ENCODE assay signal across 14 mouse cellular contexts in genomic region chr13:97225130-97225529, GRCm38 (mm10). TPM values are rescaled to one million over a fixed set of nuclear protein-coding genes. Genes with fewer than 3 reads are reported as not detected.
DNase-seq lines count a peak whose midpoint lies in the region; ATAC-seq and TF ChIP-seq lines count a peak whose summit lies in the region.
"Had no signal": no experiment of that assay in that cellular context is flagged by ENCODE, and none has a peak within 500 bp of the region (broad histone marks: within the 10 kb centered on the region; RNA-seq: fewer than 3 reads in every experiment).

No protein-coding gene starts in this region.

- no peak overlapping the region for H3K4me3 ChIP-seq in heart, embryonic 14.5 days (ENCODE audit: control insufficient read depth in 1 of 2, insufficient read depth in 1 of 2, low read depth in 1 of 2, low read length in 2 of 2)
- no peak overlapping the region for H3K4me3 ChIP-seq in liver, adult 2 months (ENCODE audit: insufficient read depth, low read depth, low read length)
- no peak overlapping the region for H3K4me3 ChIP-seq in liver, embryonic 11.5 days (ENCODE audit: low read depth, low read length)
- no peak overlapping the region for H3K4me3 ChIP-seq in liver, embryonic 15.5 days (replicated peaks)
- H3K4me3 ChIP-seq: gastrocnemius, adult 2 months; midbrain, embryonic 12.5 days had no signal

- H3K27me3 ChIP-seq in heart, embryonic 14.5 days (ENCODE audit: control insufficient read depth, insufficient read depth, low read length), result no peaks in the 10 kb centered on the region
- H3K27me3 ChIP-seq in liver, adult 2 months (ENCODE audit: control insufficient read depth, insufficient read depth, low read length), result no peaks in the 10 kb centered on the region
- H3K27me3 ChIP-seq in liver, embryonic 11.5 days (replicated peaks; ENCODE audit: control insufficient read depth, insufficient read depth, low read length), result no peaks in the 10 kb centered on the region
- no peaks in the 10 kb centered on the region for H3K27me3 ChIP-seq in liver, embryonic 15.5 days
- H3K27me3 ChIP-seq: midbrain, embryonic 12.5 days had no signal

- no peaks in the 10 kb centered on the region for H3K79me2 ChIP-seq in liver, adult 2 months (ENCODE audit: control insufficient read depth, insufficient read depth, low read length)

- TF ChIP-seq POLR2A in liver, adult 2 months (IDR thresholded peaks at IDR 0.05; ENCODE audit: extremely low read depth, insufficient read depth, low read length), result no peak

- H3K9me3 ChIP-seq in heart, embryonic 14.5 days (ENCODE audit: control insufficient read depth, low read length), result peaks cover 5% of the 10 kb centered on the region; the same call in 1 of the 2 replicates
- H3K9me3 ChIP-seq in liver, embryonic 11.5 days (ENCODE audit: control insufficient read depth, low read length), result no peaks in the 10 kb centered on the region
- H3K9me3 ChIP-seq in liver, embryonic 15.5 days (replicated peaks), result no peaks in the 10 kb centered on the region
- H3K9me3 ChIP-seq: midbrain, embryonic 12.5 days had no signal

- H3K27ac ChIP-seq in heart, embryonic 14.5 days (replicated peaks in 1 of 2; ENCODE audit: control insufficient read depth in 1 of 2, insufficient read depth in 1 of 2, low read depth in 2 of 2, low read length in 2 of 2), result no peak overlapping the region
- peak overlapping the region; percentile 27; the same call in 1 of the 2 replicates for H3K27ac ChIP-seq in liver, adult 2 months (replicated peaks; ENCODE audit: insufficient read depth, low read depth, low read length)
- H3K27ac ChIP-seq in liver, embryonic 11.5 days (ENCODE audit: low read depth, low read length), result no peak overlapping the region
- H3K27ac ChIP-seq in liver, embryonic 15.5 days (replicated peaks), result peak overlapping the region; percentile 74; the same call in 1 of the 2 replicates
- H3K27ac ChIP-seq: gastrocnemius, adult 2 months; midbrain, embryonic 12.5 days had no signal

- H3K4me1 ChIP-seq in heart, embryonic 14.5 days (ENCODE audit: control insufficient read depth in 2 of 2, insufficient read depth in 2 of 2, low read length in 2 of 2), result no peaks in the 10 kb centered on the region; a peak in 1 of 4 replicates
- H3K4me1 ChIP-seq in liver, adult 2 months (ENCODE audit: control insufficient read depth, insufficient read depth, low read length), result peaks cover 10% of the 10 kb centered on the region
- H3K4me1 ChIP-seq in liver, embryonic 11.5 days (replicated peaks; ENCODE audit: control insufficient read depth, insufficient read depth, low read length), result 0 out of 2 replicates have a peak, but pooled peaks cover 3% of the 10 kb centered on the region
- peaks cover 5% of the 10 kb centered on the region; the same call in 1 of the 2 replicates for H3K4me1 ChIP-seq in liver, embryonic 15.5 days (replicated peaks)
- H3K4me1 ChIP-seq: midbrain, embryonic 12.5 days had no signal

- no peak for DNase-seq in heart, adult 8-10 months (ENCODE audit: low spot score)
- DNase-seq in liver, adult 2 months (ENCODE audit: extremely low read depth, low read depth, low spot score), result no peak
- DNase-seq in liver, embryonic 11.5 days (ENCODE audit: low spot score), result no peak
- DNase-seq in ZHBTc4 (ENCODE audit: low read depth, low spot score), result peak; percentile 53
- no peak for DNase-seq in urinary bladder, postnatal 4 days (ENCODE audit: low spot score in 2 of 2)
- no peak for DNase-seq in spleen, postnatal 4 days (ENCODE audit: low spot score in 2 of 2)
- DNase-seq: adrenal gland, adult 2 months; gastrocnemius, adult 2 months; heart, postnatal 14 days; lung, adult 18-20 months; spleen, adult 18-20 months had no signal

- no peak for TF ChIP-seq CTCF in liver, adult 2 months (IDR thresholded peaks at IDR 0.05; ENCODE audit: low read depth, low read length)

- H3K9ac ChIP-seq in heart, embryonic 14.5 days (ENCODE audit: low read length), result no peak overlapping the region
- no peak overlapping the region for H3K9ac ChIP-seq in liver, adult 2 months (ENCODE audit: low read depth, low read length)
- H3K9ac ChIP-seq in liver, embryonic 11.5 days (ENCODE audit: low read depth, low read length), result no peak overlapping the region
- H3K9ac ChIP-seq in liver, embryonic 15.5 days, result no peak overlapping the region
- H3K9ac ChIP-seq: midbrain, embryonic 12.5 days had no signal

- 67% methylated on average over 17 of the region's 17 CpGs for WGBS in heart, embryonic 14.5 days
- WGBS in liver, adult 2 months, result 73% methylated on average over 17 of the region's 17 CpGs
- WGBS in liver, embryonic 11.5 days, result 70% methylated on average over 17 of the region's 17 CpGs
- 66% methylated on average over 17 of the region's 17 CpGs for WGBS in liver, embryonic 15.5 days (ENCODE audit: insufficient replicate concordance)

- peak overlapping the region; percentile 31; the same call in 1 of the 2 replicates for H3K4me2 ChIP-seq in heart, embryonic 14.5 days (ENCODE audit: low read length)
- H3K4me2 ChIP-seq in liver, embryonic 11.5 days, result no peak overlapping the region
- H3K4me2 ChIP-seq in liver, embryonic 15.5 days, result no peak overlapping the region
- H3K4me2 ChIP-seq: midbrain, embryonic 12.5 days had no signal

- no peak for ATAC-seq in heart, embryonic 14.5 days (ENCODE audit: insufficient number of reproducible peaks, insufficient read depth, low FRiP score, low read depth)
- no peak for ATAC-seq in liver, embryonic 11.5 days (replicated peaks; ENCODE audit: low FRiP score)
- ATAC-seq in liver, embryonic 15.5 days (ENCODE audit: insufficient read depth), result no peak

- H3K36me3 ChIP-seq in heart, embryonic 14.5 days (ENCODE audit: control insufficient read depth, insufficient read depth, low read length), result no peaks in the 10 kb centered on the region
- H3K36me3 ChIP-seq in liver, adult 2 months (ENCODE audit: control insufficient read depth, insufficient read depth, low read length), result no peaks in the 10 kb centered on the region
- no peaks in the 10 kb centered on the region for H3K36me3 ChIP-seq in liver, embryonic 11.5 days (ENCODE audit: control insufficient read depth, insufficient read depth, low read length)
- H3K36me3 ChIP-seq in liver, embryonic 15.5 days (replicated peaks), result no peaks in the 10 kb centered on the region
- H3K36me3 ChIP-seq: midbrain, embryonic 12.5 days had no signal

RNA-seq across cellular contexts. Expression of gene Enc1, which starts 15.8 kb away (rescaled TPM):
- polyA plus RNA-seq in heart, embryonic 14.5 days (2014; fragmentation: Nextera tagmentation; extraction: Ambion mirVana), result 3.5 and 5.1 TPM in 2 replicates
- 1 to 10 TPM; 3.6 to 7.0 (median 4.7) TPM for total RNA-seq in heart, adult 8-10 months (2022)
- 2.3 and 2.6 TPM in 2 replicates for total RNA-seq in liver, adult 2 months (2014; rRNA removed)
- 1.3 TPM in 2 replicates for polyA plus RNA-seq in liver, adult 2 months (2012; rRNA removed)
- polyA plus RNA-seq in liver, embryonic 11.5 days (2014; fragmentation: Nextera tagmentation; extraction: Ambion mirVana), result 1.9 and 2.2 TPM in 2 replicates
- 0.55 and 0.67 TPM in 2 replicates for polyA plus RNA-seq in liver, embryonic 15.5 days (2015; fragmentation: Nextera tagmentation; extraction: Ambion mirVana)

RNA-seq across cellular contexts. Expression of gene Hexb, which starts 27.0 kb away (rescaled TPM):
- 38.3 and 39.1 TPM in 2 replicates for polyA plus RNA-seq in heart, embryonic 14.5 days (2014; fragmentation: Nextera tagmentation; extraction: Ambion mirVana)
- total RNA-seq in heart, adult 8-10 months (2022), result 10 to 100 TPM; 20.9 to 25.2 (median 22.4) TPM
- 41.4 and 48.1 TPM in 2 replicates for total RNA-seq in liver, adult 2 months (2014; rRNA removed)
- 43.1 and 54.7 TPM in 2 replicates for polyA plus RNA-seq in liver, adult 2 months (2012; rRNA removed)
- polyA plus RNA-seq in liver, embryonic 11.5 days (2014; fragmentation: Nextera tagmentation; extraction: Ambion mirVana), result 20.6 and 21.8 TPM in 2 replicates
- 26.0 and 28.3 TPM in 2 replicates for polyA plus RNA-seq in liver, embryonic 15.5 days (2015; fragmentation: Nextera tagmentation; extraction: Ambion mirVana)

Comparison
In these comparisons a context has a peak if more than half of its experiments do, and no peak if none do; other contexts are left out.
1. H3K27ac ChIP-seq: peak in liver, adult 2 months (single experiment) and liver, embryonic 15.5 days (single experiment); none in heart, embryonic 14.5 days (0 of 2) and liver, embryonic 11.5 days (single experiment).